Mouse (Mus musculus): Measurements from ENCODE around the gene Plcb4. TPM values are rescaled to one million over a fixed set of nuclear protein-coding genes. Genes with fewer than 3 reads are reported as not detected.
A peak's percentile ranks its signal among the peaks of the same experiment; 100 is the strongest.

Plcb4 gene
- polyA plus RNA-seq, 1 experiment from 2014 or later: 12.7 TPM

DNA sequence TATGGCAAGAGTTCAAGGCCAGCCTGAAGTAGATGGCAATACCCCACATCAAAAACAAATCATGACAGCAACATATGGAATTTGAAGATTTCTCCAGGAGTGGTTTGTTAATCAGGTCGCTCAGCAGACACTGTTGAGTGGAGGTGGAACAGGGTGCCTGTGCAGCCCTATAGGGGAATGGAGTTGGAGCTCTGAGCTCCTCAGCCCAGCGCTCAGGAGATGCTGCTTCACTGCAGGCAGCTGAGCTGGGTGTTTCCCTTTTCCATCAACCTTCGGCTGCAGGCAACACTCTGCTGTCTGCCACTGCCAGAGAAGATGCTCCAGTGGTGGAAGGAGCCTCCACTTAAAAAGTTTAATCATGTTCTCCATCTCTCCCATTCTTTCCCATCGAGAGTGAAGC is 149.5 kb downstream of the Plcb4 start:
- Histone ChIP-seq H3K4me1 (replicated peaks) (no peaks in the 10 kb centered on the region), H3K36me3 (no peaks in the 10 kb centered on the region), H3K9ac (no peak overlapping the region), H3K4me3 (replicated peaks) (no peak overlapping the region), H3K27ac (no peak overlapping the region), H3K9me3 (no peaks in the 10 kb centered on the region), H3K4me2 (replicated peaks) (no peak overlapping the region), H3K27me3 (replicated peaks) (no peaks in the 10 kb centered on the region)
- 75% methylated on average over 4 of the region's 4 CpGs for WGBS
- ATAC-seq: no peak

- Histone ChIP-seq H3K9me3 (no peaks in the 10 kb centered on the region), H3K4me3 (replicated peaks) (no peak overlapping the region), H3K27me3 (replicated peaks) (no peaks in the 10 kb centered on the region), H3K9ac (no peak overlapping the region), H3K36me3 (no peaks in the 10 kb centered on the region), H3K4me1 (replicated peaks) (no peaks in the 10 kb centered on the region), H3K27ac (no peak overlapping the region), H3K4me2 (replicated peaks) (no peak overlapping the region)
- 58% methylated on average over 6 of the region's 6 CpGs for WGBS
- ATAC-seq: no peak
Measured at GRCm38 (mm10) chr2:135810841-135811240, 152.0 kb downstream of the Plcb4 start.

- Histone ChIP-seq H3K4me1 (replicated peaks) (no peaks in the 10 kb centered on the region), H3K9ac (no peak overlapping the region), H3K9me3 (no peaks in the 10 kb centered on the region), H3K27ac (no peak overlapping the region), H3K36me3 (no peaks in the 10 kb centered on the region), H3K4me3 (replicated peaks) (no peak overlapping the region), H3K27me3 (replicated peaks) (no peaks in the 10 kb centered on the region), H3K4me2 (replicated peaks) (no peak overlapping the region)
- WGBS: 56% methylated on average over 5 of the region's 5 CpGs
- ATAC-seq: peak; percentile 25; the same call in 1 of the 2 replicates
Measured at GRCm38 (mm10) chr2:135811453-135812101, 152.8 kb downstream of the Plcb4 start.

- H3K36me3 ChIP-seq: no peaks in the 10 kb centered on the region
- H3K27ac ChIP-seq: no peak overlapping the region
- ATAC-seq: no peak
- no peaks in the 10 kb centered on the region for H3K4me1 ChIP-seq (replicated peaks)
- no peaks in the 10 kb centered on the region for H3K9me3 ChIP-seq
- no peak overlapping the region for H3K4me3 ChIP-seq (replicated peaks)
- no peak overlapping the region for H3K9ac ChIP-seq
- 84% methylated on average over 8 of the region's 8 CpGs for WGBS
- H3K4me2 ChIP-seq (replicated peaks): no peak overlapping the region
- H3K27me3 ChIP-seq (replicated peaks): no peaks in the 10 kb centered on the region
Measured at GRCm38 (mm10) chr2:135812701-135813246, 154.0 kb downstream of the Plcb4 start.

DNA sequence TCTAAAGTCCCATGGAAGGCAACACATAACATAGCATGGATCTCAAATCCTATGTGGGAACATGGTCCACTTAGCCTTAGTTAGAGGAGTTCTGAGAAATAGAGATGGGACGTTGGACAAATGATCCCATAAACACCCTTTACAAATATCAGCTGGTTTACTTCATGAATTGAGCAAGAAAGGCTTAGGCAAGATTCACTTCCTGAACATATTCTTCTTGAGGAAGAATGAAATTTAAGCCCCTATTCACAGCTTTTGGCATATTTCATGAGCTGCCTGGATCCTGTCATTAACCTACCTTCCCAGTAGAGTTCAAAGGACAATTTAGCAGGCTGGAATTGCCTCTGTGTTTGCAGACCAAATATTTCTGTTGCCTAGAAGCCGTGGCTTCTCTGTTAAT is 161.9 kb downstream of the Plcb4 start:
- Histone ChIP-seq H3K9ac (no peak overlapping the region), H3K4me1 (replicated peaks) (no peaks in the 10 kb centered on the region), H3K36me3 (no peaks in the 10 kb centered on the region), H3K4me3 (replicated peaks) (no peak overlapping the region), H3K4me2 (replicated peaks) (no peak overlapping the region), H3K27me3 (replicated peaks) (no peaks in the 10 kb centered on the region), H3K27ac (no peak overlapping the region), H3K9me3 (no peaks in the 10 kb centered on the region)
- no peak for ATAC-seq
- 39% methylated on average over 2 of the region's 2 CpGs for WGBS

- Histone ChIP-seq H3K4me3 (replicated peaks) (no peak overlapping the region), H3K27ac (no peak overlapping the region), H3K9ac (no peak overlapping the region), H3K27me3 (replicated peaks) (no peaks in the 10 kb centered on the region), H3K36me3 (no peaks in the 10 kb centered on the region), H3K4me1 (replicated peaks) (no peaks in the 10 kb centered on the region), H3K9me3 (no peaks in the 10 kb centered on the region), H3K4me2 (replicated peaks) (no peak overlapping the region)
- no peak for ATAC-seq
- WGBS: 86% methylated on average over 1 of the region's 1 CpGs
Measured at GRCm38 (mm10) chr2:135823690-135824089, 164.9 kb downstream of the Plcb4 start.

DNA sequence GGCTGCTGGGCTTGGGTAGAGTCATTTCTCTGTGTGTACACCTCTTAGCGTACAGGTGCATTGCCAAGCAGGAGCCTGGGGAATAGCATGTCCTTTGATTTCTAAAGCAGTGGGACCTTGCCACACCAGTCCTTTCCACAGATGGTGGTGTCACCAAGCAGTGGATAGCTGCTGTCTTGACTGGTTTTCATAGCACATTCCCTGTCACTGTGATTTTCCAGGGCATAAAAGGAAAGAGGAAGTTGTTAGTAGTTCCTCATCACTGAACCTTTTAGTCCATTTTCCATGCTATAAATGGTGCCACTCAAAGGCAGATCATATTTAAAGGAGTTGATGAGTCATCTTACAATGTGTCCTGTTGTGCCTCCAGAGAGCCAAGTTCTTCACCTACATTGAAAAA is 165.9 kb downstream of the Plcb4 start:
- no peak overlapping the region for H3K9ac ChIP-seq
- no peaks in the 10 kb centered on the region for H3K4me1 ChIP-seq (replicated peaks)
- no peak overlapping the region for H3K4me3 ChIP-seq (replicated peaks)
- WGBS: 86% methylated on average over 1 of the region's 1 CpGs
- no peaks in the 10 kb centered on the region for H3K36me3 ChIP-seq
- H3K9me3 ChIP-seq: no peaks in the 10 kb centered on the region
- no peaks in the 10 kb centered on the region for H3K27me3 ChIP-seq (replicated peaks)
- no peak overlapping the region for H3K4me2 ChIP-seq (replicated peaks)
- ATAC-seq: no peak
- no peak overlapping the region for H3K27ac ChIP-seq

GRCm38 (mm10) chr2:135825645-135826044 is 166.8 kb downstream of the Plcb4 start:
- WGBS: 72% methylated on average over 2 of the region's 2 CpGs
- Histone ChIP-seq H3K9me3 (no peaks in the 10 kb centered on the region), H3K27me3 (replicated peaks) (no peaks in the 10 kb centered on the region), H3K9ac (no peak overlapping the region), H3K4me2 (replicated peaks) (no peak overlapping the region), H3K4me3 (replicated peaks) (no peak overlapping the region), H3K4me1 (replicated peaks) (no peaks in the 10 kb centered on the region), H3K36me3 (no peaks in the 10 kb centered on the region), H3K27ac (no peak overlapping the region)
- ATAC-seq: no peak

DNA sequence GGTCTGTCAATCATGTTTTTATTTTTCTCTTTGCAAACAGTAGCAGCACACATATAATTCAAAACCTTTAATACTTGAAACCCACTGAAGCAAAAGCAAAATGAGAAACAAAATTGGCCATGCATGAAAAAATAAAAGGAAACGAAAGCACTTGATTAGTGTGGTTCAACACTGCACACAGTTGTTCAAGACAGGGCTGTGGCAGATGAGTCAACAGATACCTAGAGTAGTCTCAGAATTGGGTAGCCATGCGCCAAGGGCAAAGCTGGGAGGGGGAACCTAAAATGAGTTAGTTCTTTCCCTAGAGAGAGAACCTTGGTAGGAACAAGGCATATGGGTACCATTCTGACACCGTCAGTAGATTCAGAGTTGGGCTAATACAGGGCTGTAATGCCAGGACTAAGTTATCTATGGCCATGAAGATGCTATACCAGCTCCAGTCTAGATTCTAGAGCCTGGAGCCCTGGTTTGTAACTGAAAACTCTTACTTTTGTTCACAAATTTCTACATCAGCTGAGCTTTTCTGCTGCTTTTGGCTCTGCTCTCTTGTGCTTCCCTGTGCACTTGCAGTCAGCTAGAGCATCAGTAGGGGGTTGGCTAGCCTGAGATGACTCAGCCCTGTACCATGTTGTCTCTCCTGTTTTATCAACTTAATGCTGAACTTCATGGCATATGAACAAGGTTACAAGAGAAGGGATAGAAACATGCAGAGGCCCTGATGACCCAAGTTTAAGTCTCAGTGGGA is 168.0 kb downstream of the Plcb4 start:
- no peak for ATAC-seq
- Histone ChIP-seq H3K4me3 (replicated peaks) (no peak overlapping the region), H3K9me3 (no peaks in the 10 kb centered on the region), H3K27me3 (replicated peaks) (no peaks in the 10 kb centered on the region), H3K4me2 (replicated peaks) (no peak overlapping the region), H3K4me1 (replicated peaks) (no peaks in the 10 kb centered on the region), H3K9ac (no peak overlapping the region), H3K27ac (no peak overlapping the region), H3K36me3 (no peaks in the 10 kb centered on the region)
- WGBS: 83% methylated on average over 3 of the region's 3 CpGs

DNA sequence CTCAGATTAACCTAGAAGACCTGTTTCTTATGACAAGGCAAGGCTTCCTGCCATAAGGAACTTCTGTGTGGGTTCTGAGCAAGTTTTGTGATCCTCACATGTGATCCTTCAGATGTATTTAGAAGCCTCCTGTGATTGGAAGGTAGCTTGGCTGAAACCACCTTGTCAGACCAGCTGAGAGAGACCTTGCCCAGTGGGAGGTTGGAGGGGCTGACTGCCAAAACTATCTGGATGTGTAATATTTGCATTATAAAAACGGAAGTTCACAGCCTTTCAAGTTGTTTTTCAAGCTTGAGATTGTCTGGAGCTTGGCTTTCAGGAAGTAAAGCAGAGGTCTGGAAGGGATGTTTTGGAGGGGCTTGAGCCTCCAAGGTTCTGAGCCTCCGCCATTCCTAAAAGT is 169.6 kb downstream of the Plcb4 start:
- WGBS: 58% methylated on average over 2 of the region's 2 CpGs
- Histone ChIP-seq H3K4me3 (replicated peaks) (no peak overlapping the region), H3K27me3 (replicated peaks) (no peaks in the 10 kb centered on the region), H3K4me1 (replicated peaks) (no peaks in the 10 kb centered on the region), H3K9me3 (no peaks in the 10 kb centered on the region), H3K4me2 (replicated peaks) (no peak overlapping the region), H3K9ac (no peak overlapping the region), H3K36me3 (no peaks in the 10 kb centered on the region), H3K27ac (no peak overlapping the region)
- ATAC-seq: no peak

DNA sequence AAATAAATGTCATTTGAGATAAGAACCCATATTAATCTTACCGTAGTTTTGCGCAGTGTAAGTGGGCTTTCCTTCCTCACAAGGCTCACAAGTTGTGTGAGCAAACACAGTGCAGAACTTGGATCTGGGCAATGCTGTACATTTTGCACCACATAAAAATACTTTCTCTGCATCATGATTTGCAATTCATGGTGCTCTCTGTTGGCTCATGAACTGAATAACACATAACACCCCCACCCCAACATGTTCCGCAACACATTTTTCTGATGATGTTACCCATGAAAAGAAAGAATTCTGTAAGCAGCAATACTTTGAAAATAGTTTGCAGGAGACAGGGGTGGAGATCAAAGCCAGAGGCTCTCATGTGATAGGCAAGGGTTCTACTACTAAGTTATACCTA is 174.9 kb downstream of the Plcb4 start:
- H3K4me1 ChIP-seq (replicated peaks): no peaks in the 10 kb centered on the region
- H3K27me3 ChIP-seq (replicated peaks): no peaks in the 10 kb centered on the region
- no peak overlapping the region for H3K4me2 ChIP-seq (replicated peaks)
- ATAC-seq: no peak
- 69% methylated on average over 3 of the region's 3 CpGs for WGBS
- H3K4me3 ChIP-seq (replicated peaks): no peak overlapping the region
- H3K9me3 ChIP-seq: no peaks in the 10 kb centered on the region
- H3K36me3 ChIP-seq: no peaks in the 10 kb centered on the region
- H3K27ac ChIP-seq: no peak overlapping the region
- no peak overlapping the region for H3K9ac ChIP-seq

- H3K4me1 ChIP-seq (replicated peaks): no peaks in the 10 kb centered on the region
- H3K27me3 ChIP-seq (replicated peaks): no peaks in the 10 kb centered on the region
- no peak overlapping the region for H3K9ac ChIP-seq
- H3K36me3 ChIP-seq: no peaks in the 10 kb centered on the region
- no peak for ATAC-seq
- 97% methylated on average over 2 of the region's 2 CpGs for WGBS
- H3K4me2 ChIP-seq (replicated peaks): no peak overlapping the region
- no peak overlapping the region for H3K27ac ChIP-seq
- H3K9me3 ChIP-seq: no peaks in the 10 kb centered on the region
- no peak overlapping the region for H3K4me3 ChIP-seq (replicated peaks)
Measured at GRCm38 (mm10) chr2:135834435-135834834, 175.6 kb downstream of the Plcb4 start.

DNA sequence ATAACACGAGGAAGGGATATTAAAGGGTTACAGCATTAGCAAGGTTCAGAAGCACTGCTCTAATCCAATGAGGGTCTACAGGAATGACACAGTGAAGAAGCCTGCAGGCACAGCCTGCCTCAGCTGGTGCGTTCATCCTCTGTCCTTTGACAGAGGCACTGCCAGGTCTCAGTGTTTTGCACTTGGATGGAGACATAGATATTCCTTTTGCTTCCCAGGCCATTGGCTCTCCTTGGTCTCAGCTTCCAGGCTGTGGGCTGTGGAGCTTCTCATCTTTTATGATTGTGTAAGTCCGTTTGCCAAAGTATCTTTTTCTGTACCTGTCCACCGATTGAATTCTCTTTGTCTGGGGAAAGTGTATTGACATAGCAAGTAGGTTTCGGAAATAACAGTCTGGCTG is 177.1 kb downstream of the Plcb4 start:
- Histone ChIP-seq H3K4me3 (replicated peaks) (no peak overlapping the region), H3K36me3 (no peaks in the 10 kb centered on the region), H3K4me2 (replicated peaks) (no peak overlapping the region), H3K27me3 (replicated peaks) (no peaks in the 10 kb centered on the region), H3K9me3 (no peaks in the 10 kb centered on the region), H3K27ac (no peak overlapping the region), H3K4me1 (replicated peaks) (no peaks in the 10 kb centered on the region), H3K9ac (no peak overlapping the region)
- ATAC-seq: no peak
- WGBS: 78% methylated on average over 5 of the region's 5 CpGs
